Mouse (Mus musculus) gonadal fat pad, adult 2 months (tissue): ENCODE results near the gene 1700003F12Rik. TPM values are rescaled to one million over a fixed set of nuclear protein-coding genes. Genes with fewer than 3 reads are reported as not detected.

Experiments used
- DNase-seq: peaks from one replicate; pipeline ENCODE4 v3.0.0-alpha.2; 2012; ENCODE audit warnings: low read depth
- polyA plus RNA-seq: library from polyadenylated mRNA; depleted of rRNA; stranded (reverse); fragments of >200 nt; gene quantifications from 2 replicates; pipeline ENCODE4 v1.2.3, GENCODE M21; 2012; rRNA removed

Gene 1700003F12Rik
- 1.9 and 5.3 TPM in 2 replicates for polyA plus RNA-seq

DNA sequence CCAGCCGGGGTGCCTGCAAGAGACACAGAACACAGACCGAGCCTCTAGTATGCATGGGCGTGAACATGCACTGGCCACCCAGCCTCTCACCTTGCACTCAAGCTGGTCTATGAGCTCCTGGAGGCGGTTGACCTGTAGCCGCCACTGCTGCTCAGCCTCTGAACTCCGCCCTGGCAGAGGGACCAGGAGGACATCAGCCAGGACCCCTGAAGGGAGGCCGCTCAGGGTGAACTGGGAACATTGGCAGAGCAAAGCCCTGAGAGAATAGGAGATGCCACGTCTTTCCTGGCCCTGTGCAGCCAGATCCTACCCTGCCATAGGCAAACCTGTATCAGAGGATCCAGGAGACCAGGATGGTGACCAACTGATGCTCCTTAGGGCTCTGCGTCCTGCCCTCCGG is at the start of gene 1700003F12Rik:
1700003F12Rik (plus strand) TSS at position 375 of the 400 bp plus-strand sequence.
- no peak for DNase-seq

DNA sequence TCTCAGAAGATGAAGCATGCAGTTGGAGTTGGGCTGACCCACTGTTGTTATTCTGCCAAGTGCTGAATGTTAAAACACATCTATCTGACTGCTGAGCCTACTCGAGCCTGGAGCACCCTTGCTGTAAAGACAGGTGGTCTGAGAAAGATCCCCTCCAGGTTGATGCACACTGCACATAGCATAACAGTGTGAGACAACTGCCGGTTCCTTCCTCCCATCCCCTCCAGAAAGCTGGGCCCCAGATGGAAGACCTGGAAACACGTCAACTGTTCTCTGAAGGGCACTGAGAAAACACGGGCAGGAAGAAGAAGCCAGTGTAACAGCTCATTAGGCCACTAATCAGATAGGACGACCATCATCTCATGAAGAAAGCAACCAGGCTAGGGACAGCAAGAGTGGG is 48.3 kb upstream of the 1700003F12Rik start:
- no peak for DNase-seq

DNA sequence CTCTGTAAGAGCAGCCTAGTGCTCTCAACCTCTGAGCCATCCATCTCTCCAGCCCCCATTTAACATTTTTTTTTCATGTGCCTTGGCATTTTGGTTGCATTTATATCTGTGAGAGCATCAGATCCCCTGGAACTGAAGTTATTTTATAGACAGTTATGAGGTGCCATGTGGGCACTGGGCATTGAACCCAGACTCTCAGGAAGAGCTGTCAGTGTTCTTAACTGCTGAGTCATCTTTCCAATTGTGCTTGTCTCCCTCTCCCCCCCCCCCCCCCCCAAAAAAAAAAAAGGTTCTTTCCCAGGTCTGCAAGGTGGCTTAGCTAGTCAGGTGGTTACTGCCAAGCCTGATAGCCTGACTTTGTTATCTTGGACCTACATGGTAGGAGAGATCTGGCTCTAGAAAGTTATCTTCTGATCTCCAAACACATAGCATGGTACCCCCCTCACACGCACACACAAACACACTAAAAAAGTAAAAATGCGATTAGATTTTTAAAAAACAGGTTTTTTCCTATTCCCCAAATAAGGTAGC is 47.1 kb upstream of the 1700003F12Rik start:
- DNase-seq: no peak

DNA sequence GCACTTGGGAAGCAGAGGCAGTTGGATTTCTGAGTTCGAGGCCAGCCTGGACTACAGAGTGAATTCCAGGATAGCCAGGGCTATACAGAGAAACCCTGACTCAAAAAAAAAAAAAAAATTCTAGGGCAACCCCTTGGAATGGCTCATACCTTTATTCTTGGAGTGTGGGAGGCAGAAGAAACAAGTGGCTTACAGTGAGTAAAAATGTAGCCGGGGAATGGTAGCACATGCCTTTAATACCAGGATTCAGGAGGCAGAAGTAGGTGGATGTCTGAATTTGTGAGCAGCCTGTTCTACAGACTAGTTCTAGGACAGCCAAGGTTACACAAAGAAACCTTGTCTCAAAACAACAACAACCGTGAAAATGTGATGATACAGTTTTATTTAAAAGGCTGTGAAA is 46.1 kb upstream of the 1700003F12Rik start:
- DNase-seq: no peak

DNA sequence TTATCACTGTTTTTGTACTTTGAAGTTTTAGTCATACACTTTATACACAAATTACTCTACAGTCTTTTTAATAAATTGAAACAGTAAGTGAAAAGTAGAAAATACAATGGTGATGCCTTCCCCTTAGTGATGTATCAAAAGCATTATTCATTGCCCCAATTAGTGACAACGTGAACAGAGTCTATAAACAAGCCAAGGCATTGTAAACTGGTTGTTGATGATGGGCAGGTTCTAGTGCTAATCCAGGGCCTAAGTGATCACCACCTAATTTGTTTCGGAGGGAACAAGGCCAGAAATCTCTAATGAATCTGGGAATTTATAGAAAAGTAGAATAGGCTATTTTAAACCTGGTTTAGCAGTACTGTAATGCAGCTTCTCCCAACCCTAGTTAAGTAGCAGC is 39.8 kb upstream of the 1700003F12Rik start:
- no peak for DNase-seq

DNA sequence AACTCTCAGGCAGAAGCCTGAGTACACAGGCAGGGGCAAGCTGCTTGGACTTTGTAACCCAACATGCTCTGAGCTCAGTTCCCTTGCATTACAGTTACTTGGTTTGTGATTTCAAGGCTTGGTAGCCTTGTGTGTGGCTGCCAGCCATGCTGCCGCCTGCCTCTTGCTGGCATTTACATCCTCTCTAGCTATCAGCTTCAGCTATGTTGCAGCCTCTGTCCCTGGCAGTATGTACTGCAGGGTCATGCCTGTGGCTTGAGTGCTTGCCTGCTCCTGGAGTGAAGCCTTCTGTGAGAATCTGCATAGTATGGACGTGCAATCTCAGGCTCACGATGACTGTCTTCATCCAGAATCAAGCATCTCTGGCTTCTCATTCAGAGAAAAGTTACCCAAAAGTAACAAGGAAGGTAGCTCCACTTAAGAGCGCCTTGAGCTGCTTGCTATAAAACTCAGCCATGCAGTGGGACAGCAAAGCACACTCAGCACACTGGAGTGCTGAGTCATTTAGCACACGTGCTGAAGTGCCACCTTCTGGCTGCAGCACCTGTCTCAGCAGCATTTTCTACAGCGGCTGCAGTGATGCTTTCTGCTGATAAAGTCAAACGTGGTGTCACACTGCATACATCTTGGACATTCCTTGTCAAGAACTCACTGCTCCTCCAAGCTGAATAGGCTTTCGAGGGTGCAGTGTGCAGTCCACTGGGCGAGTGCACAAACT is 39.2 kb upstream of the 1700003F12Rik start:
- no peak for DNase-seq

DNA sequence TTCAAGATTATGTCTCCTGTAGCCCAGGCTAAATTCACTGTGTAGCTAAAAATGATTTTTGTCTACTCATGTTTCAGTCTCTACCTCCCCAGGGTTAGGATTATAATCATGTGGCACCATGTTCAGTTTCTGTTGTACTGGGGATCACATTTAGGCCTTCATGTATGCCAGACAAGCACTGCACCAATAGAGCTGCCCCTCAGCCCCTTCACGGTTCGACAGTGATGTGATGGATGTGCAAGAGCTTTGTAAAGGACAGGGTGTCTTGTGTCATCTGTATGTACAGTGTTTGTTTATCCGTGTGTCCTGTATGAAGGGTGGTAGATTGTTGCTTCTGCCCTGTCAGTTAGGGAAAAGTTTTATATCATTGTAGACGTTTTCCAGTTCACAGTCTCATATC is 38.4 kb upstream of the 1700003F12Rik start:
- no peak for DNase-seq

DNA sequence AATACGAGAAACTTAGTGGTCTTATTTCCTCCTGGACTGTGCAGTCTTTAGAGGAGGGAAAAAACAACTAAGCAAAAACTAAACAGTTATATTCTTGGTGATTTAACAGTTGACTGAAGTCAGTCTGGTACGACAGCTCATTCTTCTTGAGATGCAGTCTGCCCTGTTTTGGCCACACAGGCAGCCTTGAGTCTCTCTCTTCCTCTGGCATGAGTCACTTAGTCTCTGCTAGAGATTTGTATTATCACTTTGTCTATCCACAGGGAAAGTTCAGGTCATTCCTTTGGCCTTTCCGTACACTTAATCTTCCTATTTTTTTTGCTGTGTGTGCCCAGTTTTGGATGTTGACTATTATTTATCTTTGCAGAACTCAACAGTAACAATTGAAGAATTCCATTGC is 36.7 kb upstream of the 1700003F12Rik start:
- DNase-seq: no peak

DNA sequence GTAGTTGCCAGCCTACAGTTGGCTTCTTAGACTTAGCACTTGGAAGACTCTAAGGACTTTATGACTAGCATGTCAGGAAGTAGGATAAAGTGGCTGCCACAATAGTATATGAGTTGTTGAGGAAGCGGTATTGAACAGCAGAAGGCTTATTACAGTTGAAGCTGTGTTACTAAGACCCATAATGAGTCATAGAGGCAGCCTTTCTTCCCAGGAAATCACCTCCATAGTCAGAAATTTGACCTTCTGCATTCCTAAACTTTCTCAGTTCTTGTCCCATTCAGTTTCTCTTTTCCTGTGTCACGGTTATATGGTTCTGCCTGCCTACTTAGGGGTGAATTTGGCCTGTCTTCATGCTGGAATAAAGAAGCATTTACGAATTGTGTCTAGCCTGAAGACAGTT is 29.9 kb upstream of the 1700003F12Rik start:
- no peak for DNase-seq

DNA sequence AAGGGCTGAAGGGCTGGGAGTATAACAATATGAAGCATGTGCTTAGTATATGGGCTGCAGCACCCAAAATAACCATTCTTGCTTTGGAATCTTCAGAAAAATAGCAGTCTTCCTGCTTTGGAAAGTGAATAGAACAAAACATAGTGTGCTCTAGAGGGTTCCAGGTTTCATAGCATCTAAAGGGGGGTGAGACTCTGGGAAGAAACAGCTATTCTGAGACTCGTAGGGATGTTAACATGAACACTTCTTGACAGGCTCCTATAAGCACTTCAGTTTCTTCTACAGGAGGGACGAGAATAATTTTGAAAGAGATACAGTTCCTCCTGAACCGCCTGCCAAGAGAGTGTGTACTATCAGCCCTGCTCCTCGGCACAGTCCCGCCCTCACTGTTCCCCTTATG is 29.5 kb upstream of the 1700003F12Rik start:
- no peak for DNase-seq

DNA sequence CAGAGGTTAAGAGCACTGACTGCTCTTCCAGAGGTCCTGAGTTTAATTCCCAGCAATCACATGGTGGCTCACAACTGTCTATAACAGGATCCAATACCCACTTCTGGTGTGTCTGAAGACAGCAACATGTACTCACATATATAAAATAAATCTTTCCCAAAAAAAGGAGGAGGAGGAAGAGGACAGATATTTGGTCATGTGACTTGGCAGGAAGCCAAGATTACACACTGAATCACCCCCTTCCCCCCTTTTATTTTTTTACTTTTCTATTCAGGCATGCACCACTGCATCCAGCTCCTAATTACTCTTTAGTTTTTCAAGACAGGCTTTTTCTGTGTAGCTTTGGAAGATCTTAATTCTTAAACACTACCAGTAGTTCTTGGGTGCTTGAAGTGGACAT is 25.4 kb upstream of the 1700003F12Rik start:
- DNase-seq: no peak

DNA sequence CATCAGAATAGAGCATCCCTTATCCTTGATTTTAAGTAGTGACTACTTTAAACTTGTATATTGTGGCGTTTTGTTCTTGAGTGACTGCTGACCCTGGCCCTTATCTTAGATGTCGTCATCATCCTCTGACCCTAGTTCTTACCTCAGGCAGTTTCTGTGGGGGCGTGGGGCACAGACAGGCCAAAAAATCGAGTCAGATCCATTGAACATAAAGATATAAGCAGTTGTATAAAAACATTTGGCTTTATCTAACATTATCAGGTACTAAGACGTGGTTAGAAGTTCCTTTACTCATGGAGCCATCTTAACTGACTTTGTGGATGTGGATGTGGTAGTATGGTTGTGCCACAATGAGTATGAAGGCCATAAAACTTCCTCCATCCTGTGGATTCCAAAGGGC is 24.6 kb upstream of the 1700003F12Rik start:
- no peak for DNase-seq

DNA sequence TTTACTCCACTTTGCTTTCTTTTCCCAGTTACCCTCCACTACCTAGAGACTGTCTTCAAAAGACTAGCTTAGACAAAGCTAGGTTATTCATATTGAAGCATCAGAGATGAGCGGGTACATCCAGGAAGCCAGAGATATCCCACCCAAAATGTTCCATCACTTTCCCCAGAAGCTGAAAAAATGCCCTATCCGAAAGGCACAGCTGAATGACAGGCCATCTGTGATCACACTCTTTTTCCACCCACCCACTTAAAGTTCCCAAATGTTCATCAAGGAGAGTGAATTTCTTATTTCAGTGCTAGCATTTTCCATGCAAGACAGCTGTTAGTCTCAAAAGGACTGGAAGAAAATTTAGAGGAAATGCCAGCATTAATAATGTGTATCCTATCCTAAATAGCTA is 21.6 kb upstream of the 1700003F12Rik start:
- DNase-seq: no peak

DNA sequence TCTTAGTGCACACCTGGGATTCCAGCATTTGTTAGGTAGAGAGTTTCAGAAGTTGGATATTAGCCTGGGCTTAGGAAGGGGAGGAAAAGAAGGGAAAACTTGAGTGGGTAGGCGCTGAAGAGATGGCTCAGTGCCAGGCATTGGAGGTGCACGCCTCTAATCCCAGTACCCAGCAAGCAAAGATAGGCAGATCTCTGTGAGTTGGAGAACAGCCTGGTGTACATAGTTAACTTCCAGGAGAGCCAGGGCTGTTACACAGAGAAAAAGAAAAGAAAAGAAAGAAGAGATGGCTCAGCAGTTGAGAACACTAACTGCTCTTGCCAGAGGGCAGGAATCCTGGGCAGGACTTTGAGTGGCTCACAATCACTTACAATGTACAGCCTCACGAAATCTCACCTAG is 20.4 kb upstream of the 1700003F12Rik start:
- no peak for DNase-seq

DNA sequence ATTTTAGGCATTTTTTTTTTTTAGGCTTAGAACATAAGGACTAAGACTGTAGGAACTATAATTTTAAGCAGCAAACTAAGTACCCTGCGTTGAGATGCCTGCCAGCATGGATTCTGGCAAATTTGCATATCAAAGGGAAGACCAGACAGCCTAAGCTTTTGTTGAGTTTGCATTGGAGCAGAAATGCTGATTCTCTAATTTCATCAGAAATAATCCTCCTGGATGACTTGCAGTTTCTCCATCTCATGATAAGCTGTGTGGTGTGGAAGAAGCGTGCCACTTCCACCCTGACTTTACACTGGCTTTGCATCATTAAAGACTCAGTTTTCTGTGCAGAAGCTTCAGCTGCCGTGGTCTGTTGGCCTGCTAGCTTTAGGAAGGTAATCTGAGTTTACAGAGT is 14.0 kb upstream of the 1700003F12Rik start:
- no peak for DNase-seq

DNA sequence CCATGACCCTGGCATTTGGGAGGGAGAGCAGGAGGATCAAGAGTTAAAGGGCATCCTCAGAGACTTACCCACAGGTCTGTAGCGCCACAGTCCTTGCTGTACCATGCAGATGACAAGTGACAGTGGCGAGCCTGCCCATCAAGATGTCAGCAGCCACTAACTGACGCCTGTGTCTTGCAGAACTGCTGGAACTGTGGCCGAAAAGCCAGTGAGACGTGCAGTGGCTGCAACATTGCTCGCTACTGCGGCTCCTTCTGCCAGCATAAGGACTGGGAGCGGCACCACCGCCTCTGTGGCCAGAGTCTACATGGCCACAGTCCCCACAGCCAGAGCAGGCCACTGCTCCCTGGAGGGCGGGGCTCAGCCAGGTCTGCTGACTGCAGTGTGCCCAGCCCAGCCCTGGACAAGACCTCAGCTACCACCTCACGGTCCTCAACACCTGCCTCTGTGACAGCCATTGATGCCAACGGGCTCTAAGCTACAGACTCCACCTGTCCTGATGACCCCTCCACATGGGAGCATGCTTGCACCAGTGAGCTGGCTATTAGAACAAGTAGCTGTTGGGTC is 12.1 kb upstream of the 1700003F12Rik start:
- no peak for DNase-seq

DNA sequence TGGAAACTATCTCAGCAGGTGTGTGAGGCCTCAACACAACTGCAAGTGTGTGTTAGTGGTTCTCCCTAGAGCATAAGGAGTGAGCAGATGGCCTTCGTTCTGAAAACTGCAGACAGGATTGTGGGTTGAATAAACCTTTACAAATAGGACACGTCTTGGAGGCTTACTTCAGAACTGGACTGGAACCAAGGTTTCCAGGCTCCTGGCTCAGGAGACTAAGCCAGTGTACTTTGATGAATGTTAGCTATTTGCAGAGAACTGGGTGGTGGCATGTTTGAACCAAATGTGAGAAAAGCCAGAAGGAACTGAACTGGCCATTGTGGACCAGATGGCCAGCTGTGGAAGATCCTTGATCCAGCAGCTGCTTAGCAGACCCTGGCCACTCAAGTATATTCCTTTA is 8.6 kb upstream of the 1700003F12Rik start:
- no peak for DNase-seq

DNA sequence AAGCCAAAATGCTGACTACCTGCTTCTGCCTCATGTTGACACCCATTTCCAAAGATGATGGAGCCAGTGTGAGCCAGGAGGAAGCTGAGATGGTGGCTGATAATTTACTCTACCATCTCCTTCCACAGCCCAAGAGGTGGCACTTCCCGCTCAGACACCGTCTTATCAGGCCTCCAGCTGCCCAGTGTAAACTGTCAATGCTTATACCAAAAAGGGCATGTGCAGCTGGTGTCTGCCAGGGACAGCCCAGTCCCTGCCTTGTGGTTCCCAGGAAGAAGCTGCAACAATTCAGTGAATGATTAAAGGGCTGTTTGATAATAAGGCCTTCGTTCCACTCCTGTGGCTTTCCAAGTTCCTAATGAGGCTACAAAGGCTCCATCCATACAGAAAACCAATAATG is 8.2 kb upstream of the 1700003F12Rik start:
- no peak for DNase-seq

DNA sequence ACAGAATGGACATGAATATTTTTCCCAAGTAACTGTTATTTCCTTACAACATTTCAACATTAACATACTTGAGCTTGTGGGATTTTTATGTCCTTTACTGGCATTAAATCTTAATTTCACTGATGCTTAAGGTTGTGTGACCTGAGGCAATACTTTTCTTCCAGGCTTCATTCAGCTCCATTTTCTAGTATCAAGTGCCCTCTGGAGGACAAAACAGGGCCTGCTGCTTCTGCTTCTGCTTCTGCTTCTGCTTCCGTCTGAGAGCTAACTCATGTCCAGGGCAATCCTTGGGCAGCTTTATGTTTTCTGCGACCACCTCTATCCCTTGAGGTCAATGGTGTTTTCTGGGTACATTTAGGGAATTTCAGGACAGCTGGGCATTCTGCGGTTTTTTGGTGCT is 7.2 kb upstream of the 1700003F12Rik start:
- DNase-seq: no peak

DNA sequence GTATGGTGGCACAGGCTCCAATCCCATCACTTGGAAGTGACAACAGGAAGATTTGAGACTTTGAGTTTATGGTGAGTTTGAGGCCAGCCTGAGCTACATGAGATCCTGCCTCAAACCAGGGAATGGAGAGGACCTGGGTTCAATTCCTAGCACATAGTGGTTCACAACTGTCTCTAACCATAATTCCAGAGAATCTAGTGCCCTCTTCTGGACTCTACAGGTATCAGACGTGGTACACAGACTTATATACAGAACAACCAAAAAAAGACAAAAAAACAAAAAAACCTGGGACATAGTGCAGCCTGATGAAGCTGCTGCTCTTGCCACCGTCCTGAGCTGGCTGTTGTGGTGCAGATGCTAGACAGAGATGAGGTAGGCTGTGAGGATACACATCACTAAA is 5.3 kb upstream of the 1700003F12Rik start:
- DNase-seq: no peak

DNA sequence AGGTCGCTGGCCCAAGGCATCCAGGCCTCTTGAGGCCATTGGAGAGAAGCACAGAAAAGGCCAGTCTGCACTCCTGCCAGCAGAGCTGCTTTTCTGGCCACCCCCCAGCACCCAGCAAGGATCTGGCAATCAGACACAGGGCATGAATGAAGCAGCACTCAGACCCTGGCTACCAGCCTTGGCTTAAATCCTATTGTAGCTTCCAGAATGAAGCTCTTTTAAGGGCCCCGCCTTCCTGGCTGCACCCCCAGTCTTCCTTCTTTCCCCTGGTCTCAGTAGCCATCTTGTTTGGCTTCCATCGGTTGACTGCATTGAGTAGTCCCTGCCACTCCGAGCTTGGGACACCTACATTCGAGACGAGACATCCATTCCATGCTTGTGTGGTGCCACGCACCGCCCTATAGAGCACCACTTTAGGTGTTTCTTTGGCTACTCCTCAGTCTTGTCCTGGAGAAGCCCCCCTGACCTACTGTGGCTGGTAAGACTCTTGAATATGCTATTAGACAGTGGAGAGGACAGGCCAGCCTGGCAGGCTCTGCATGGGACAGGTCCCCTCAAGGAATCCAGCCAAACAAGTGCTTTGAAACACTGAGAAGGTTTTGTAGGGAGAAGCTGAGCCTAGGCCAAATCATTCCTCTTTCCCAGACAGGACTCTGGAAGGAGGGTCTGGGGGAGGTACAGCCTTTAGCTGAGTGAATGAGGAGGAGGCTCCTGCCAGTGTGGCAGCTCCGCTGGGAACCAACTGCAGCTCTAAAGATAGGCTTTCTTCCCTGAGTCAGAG is 3.1 kb upstream of the 1700003F12Rik start:
- no peak for DNase-seq

DNA sequence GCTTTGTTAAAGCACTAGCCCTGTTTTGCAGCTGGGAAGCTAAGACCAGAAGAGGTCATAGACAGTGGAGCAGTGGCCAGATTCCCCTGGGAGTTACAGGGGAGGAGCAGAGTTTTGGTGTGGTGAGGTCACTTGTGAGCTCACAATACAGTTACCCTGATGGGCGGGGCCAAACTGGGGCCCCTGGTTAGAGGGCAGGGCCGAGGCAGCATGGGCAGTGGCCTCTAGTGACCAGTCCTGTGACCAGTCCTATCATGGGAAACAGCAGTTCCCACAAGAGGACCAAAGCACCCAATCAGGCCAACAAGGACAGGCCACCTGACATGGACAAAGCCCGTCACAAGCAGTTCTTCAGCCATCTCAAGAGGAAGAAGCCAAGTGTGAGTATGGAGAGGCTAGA is 1.8 kb downstream of the 1700003F12Rik start:
- no peak for DNase-seq
